In the genomic region with DNA sequence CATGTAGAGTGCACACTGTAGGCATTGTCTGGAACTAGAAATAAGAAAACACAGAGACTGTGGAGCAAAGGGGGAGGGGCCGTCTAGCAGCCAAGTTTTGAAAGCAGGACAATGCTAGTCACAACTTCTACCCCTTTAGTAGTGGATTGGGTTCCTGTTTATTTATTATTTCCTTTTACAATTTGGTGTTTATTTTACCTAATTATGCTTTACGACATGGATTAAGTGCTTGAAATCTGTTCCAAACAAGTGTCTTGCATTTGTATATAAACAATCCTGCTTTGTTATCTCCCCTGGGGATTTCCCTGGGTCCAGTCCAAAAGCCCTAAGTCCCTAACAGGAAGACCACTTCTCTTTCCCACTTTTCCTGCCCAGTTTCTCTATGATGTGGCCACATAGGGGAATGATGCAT, we compare ENCODE assay signal across 16 mouse cellular contexts.
A peak's percentile ranks its signal among the peaks of the same experiment; 100 is the strongest.
DNase-seq lines count a peak whose midpoint lies in the region; ATAC-seq and TF ChIP-seq lines count a peak whose summit lies in the region.
"Had no signal": no experiment of that assay in that cellular context is flagged by ENCODE, and none has a peak within 500 bp of the region (broad histone marks: within the 10 kb centered on the region; RNA-seq: fewer than 3 reads in every experiment).

No protein-coding gene starts in this region.

- no peaks in the 10 kb centered on the region for H3K27me3 ChIP-seq in kidney, postnatal 0 days (ENCODE audit: insufficient read depth, low read length)
- no peaks in the 10 kb centered on the region for H3K27me3 ChIP-seq in midbrain, embryonic 14.5 days (ENCODE audit: control insufficient read depth, insufficient read depth, low read length)
- H3K27me3 ChIP-seq in midbrain, embryonic 15.5 days (replicated peaks): no peaks in the 10 kb centered on the region
- H3K27me3 ChIP-seq: embryonic facial prominence, embryonic 13.5 days; hindbrain, embryonic 12.5 days; intestine, embryonic 15.5 days had no signal

- H3K36me3 ChIP-seq in kidney, postnatal 0 days (ENCODE audit: insufficient read depth, low read length): no peaks in the 10 kb centered on the region
- no peaks in the 10 kb centered on the region for H3K36me3 ChIP-seq in midbrain, embryonic 14.5 days (ENCODE audit: control insufficient read depth, insufficient read depth, low read length)
- no peaks in the 10 kb centered on the region for H3K36me3 ChIP-seq in midbrain, embryonic 15.5 days (replicated peaks)
- H3K36me3 ChIP-seq: embryonic facial prominence, embryonic 13.5 days; hindbrain, embryonic 12.5 days; intestine, embryonic 15.5 days; midbrain, embryonic 10.5 days had no signal

- TF ChIP-seq CTCF in kidney, postnatal 0 days (IDR thresholded peaks at IDR 0.05; ENCODE audit: low read depth): no peak

- H3K9me3 ChIP-seq in kidney, postnatal 0 days (replicated peaks; ENCODE audit: low read length): no peaks in the 10 kb centered on the region
- no peaks in the 10 kb centered on the region for H3K9me3 ChIP-seq in midbrain, embryonic 14.5 days (ENCODE audit: control insufficient read depth, low read length)
- no peaks in the 10 kb centered on the region for H3K9me3 ChIP-seq in midbrain, embryonic 15.5 days
- H3K9me3 ChIP-seq: embryonic facial prominence, embryonic 13.5 days; hindbrain, embryonic 12.5 days; intestine, embryonic 15.5 days; midbrain, embryonic 10.5 days had no signal

- H3K4me3 ChIP-seq in kidney, postnatal 0 days (replicated peaks; ENCODE audit: low read depth, low read length): no peak overlapping the region
- no peak overlapping the region for H3K4me3 ChIP-seq in midbrain, embryonic 14.5 days (replicated peaks; ENCODE audit: low read depth, low read length)
- H3K4me3 ChIP-seq in midbrain, embryonic 15.5 days: no peak overlapping the region
- H3K4me3 ChIP-seq: embryonic facial prominence, embryonic 13.5 days; heart, adult 2 months; hindbrain, embryonic 12.5 days; intestine, embryonic 15.5 days; midbrain, embryonic 10.5 days had no signal

- ATAC-seq in kidney, postnatal 0 days (replicated peaks; ENCODE audit: low FRiP score, low read depth): no peak
- ATAC-seq in midbrain, embryonic 14.5 days (ENCODE audit: low FRiP score, low TSS enrichment): no peak
- ATAC-seq in midbrain, embryonic 15.5 days (replicated peaks): no peak
- ATAC-seq: intestine, embryonic 15.5 days; liver, postnatal 0 days had no signal

- H3K9ac ChIP-seq in kidney, postnatal 0 days (ENCODE audit: low read depth, low read length): no peak overlapping the region
- H3K9ac ChIP-seq in midbrain, embryonic 14.5 days (replicated peaks; ENCODE audit: low read length): no peak overlapping the region
- H3K9ac ChIP-seq in midbrain, embryonic 15.5 days: no peak overlapping the region
- H3K9ac ChIP-seq: embryonic facial prominence, embryonic 13.5 days; hindbrain, embryonic 12.5 days; intestine, embryonic 15.5 days; liver, postnatal 0 days had no signal

- WGBS in kidney, postnatal 0 days: 37% methylated on average over 2 of the region's 2 CpGs
- 53% methylated on average over 2 of the region's 2 CpGs for WGBS in midbrain, embryonic 14.5 days
- 51% methylated on average over 2 of the region's 2 CpGs for WGBS in midbrain, embryonic 15.5 days

- H3K27ac ChIP-seq in kidney, postnatal 0 days: no peak overlapping the region
- H3K27ac ChIP-seq in midbrain, embryonic 14.5 days (replicated peaks; ENCODE audit: low read depth, low read length): no peak overlapping the region
- H3K27ac ChIP-seq in midbrain, embryonic 15.5 days: no peak overlapping the region
- H3K27ac ChIP-seq: embryonic facial prominence, embryonic 13.5 days; heart, adult 2 months; hindbrain, embryonic 12.5 days; intestine, embryonic 15.5 days; midbrain, embryonic 10.5 days had no signal

- H3K4me1 ChIP-seq in kidney, postnatal 0 days (replicated peaks; ENCODE audit: insufficient read depth, low read length): no peaks in the 10 kb centered on the region
- no peaks in the 10 kb centered on the region for H3K4me1 ChIP-seq in midbrain, embryonic 14.5 days (ENCODE audit: control insufficient read depth, insufficient read depth, low read length)
- H3K4me1 ChIP-seq in midbrain, embryonic 15.5 days: no peaks in the 10 kb centered on the region
- H3K4me1 ChIP-seq: embryonic facial prominence, embryonic 13.5 days; hindbrain, embryonic 12.5 days; intestine, embryonic 15.5 days had no signal

- peak; percentile 5 for DNase-seq in embryo, embryonic 10.5 days (ENCODE audit: low spot score)
- DNase-seq in embryo, embryonic 10 days (ENCODE audit: low spot score): no peak
- DNase-seq in kidney, postnatal 0 days (ENCODE audit: low spot score): peak; percentile 62
- no peak for DNase-seq in kidney, adult 11 months
- DNase-seq in midbrain, embryonic 14.5 days: peak; percentile 43
- peak; percentile 21 for DNase-seq in lung, postnatal 25 days (ENCODE audit: low spot score)
- no peak for DNase-seq in heart, adult 8-10 months (ENCODE audit: low spot score)
- DNase-seq: heart, adult 2 months; liver, postnatal 0 days; right cerebral cortex, adult 18-20 months; thymus, adult 18-20 months had no signal

- no peak overlapping the region for H3K4me2 ChIP-seq in kidney, postnatal 0 days (ENCODE audit: low read length)
- H3K4me2 ChIP-seq in midbrain, embryonic 14.5 days (ENCODE audit: low read length): no peak overlapping the region
- no peak overlapping the region for H3K4me2 ChIP-seq in midbrain, embryonic 15.5 days
- H3K4me2 ChIP-seq: embryonic facial prominence, embryonic 13.5 days; hindbrain, embryonic 12.5 days; intestine, embryonic 15.5 days had no signal

Comparison
In these comparisons a context has a peak if more than half of its experiments do, and no peak if none do; other contexts are left out.
1. DNase-seq: peak in embryo, embryonic 10.5 days (single experiment), kidney, postnatal 0 days (single experiment), midbrain, embryonic 14.5 days (single experiment) and lung, postnatal 25 days (single experiment); none in embryo, embryonic 10 days (single experiment), kidney, adult 11 months (single experiment) and heart, adult 8-10 months (single experiment).